Mouse (Mus musculus): ENCODE data around the gene Tnfrsf18.

GRCm38 (mm10) chr4:156030651-156031118 lies 4.7 kb downstream of the Tnfrsf18 start:
- no peak for TF ChIP-seq GATA1 (IDR thresholded peaks at IDR 0.05; ENCODE audit: low read length)
- no peak for TF ChIP-seq TAL1 (IDR thresholded peaks at IDR 0.05; ENCODE audit: low read length)

Data from erythroblast, embryonic 14.5 days (primary cell).